Mouse (Mus musculus): ENCODE data around the gene Lmln. TPM values are rescaled to one million over a fixed set of nuclear protein-coding genes. Genes with fewer than 3 reads are reported as not detected.

Gene Lmln
- polyA plus RNA-seq, 1 experiment, result 11.4 TPM

DNA sequence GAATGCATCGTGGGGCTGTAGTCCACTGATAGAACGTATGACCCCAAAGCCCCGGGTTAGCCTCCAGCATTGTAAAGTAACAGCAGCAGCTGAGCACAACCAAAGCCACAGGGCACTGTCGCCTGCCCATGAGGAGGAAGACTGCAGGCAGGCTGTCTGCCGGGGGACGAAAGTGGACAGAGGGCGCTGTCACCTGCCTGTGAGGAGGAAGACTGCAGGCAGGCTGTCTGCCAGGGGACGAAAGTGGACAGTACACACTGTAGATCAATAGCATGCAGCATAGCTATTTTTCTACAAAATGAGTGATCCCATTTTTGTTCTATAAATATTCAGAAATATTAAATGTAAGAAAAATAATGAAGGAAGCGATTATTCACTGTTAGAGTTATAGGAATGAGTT is 2.3 kb downstream of the Lmln start:
- Histone ChIP-seq H3K4me1 (ENCODE audit: control insufficient read depth, insufficient read depth, low read length) (peaks cover 6% of the 10 kb centered on the region; the same call in 1 of the 2 replicates), H3K4me3 (ENCODE audit: insufficient read depth, low read length) (no peak overlapping the region), H3K27ac (ENCODE audit: insufficient read depth, low read length) (no peak overlapping the region)
- TF ChIP-seq CTCF (IDR thresholded peaks at IDR 0.05; ENCODE audit: extremely low read depth, insufficient read depth, low read length), result no peak
- no peak for TF ChIP-seq POLR2A (IDR thresholded peaks at IDR 0.05; ENCODE audit: extremely low read depth, insufficient read depth, low read length)

DNA sequence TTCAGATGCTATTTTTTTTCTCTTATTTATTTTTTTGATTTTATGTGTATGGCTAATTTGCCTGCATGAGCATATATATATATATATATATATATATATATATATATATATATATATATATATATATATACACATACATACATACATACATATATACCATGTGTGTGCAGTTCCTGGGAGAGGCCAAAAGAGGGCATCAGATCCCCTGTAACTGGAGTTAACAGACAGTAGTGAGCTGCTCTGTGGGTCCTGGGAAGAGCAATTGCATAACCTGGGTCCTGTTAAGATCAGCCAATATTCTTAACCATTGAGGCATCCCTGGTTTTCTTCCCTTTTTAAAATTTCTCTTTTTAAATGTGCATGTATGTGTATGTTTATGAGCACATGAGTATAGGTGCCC is 8.6 kb downstream of the Lmln start:
- H3K27ac ChIP-seq (ENCODE audit: insufficient read depth, low read length), result no peak overlapping the region
- H3K4me3 ChIP-seq (ENCODE audit: insufficient read depth, low read length), result no peak overlapping the region
- no peak for TF ChIP-seq CTCF (IDR thresholded peaks at IDR 0.05; ENCODE audit: extremely low read depth, insufficient read depth, low read length)
- TF ChIP-seq POLR2A (IDR thresholded peaks at IDR 0.05; ENCODE audit: extremely low read depth, insufficient read depth, low read length), result no peak
- no peaks in the 10 kb centered on the region for H3K4me1 ChIP-seq (ENCODE audit: control insufficient read depth, insufficient read depth, low read length)

DNA sequence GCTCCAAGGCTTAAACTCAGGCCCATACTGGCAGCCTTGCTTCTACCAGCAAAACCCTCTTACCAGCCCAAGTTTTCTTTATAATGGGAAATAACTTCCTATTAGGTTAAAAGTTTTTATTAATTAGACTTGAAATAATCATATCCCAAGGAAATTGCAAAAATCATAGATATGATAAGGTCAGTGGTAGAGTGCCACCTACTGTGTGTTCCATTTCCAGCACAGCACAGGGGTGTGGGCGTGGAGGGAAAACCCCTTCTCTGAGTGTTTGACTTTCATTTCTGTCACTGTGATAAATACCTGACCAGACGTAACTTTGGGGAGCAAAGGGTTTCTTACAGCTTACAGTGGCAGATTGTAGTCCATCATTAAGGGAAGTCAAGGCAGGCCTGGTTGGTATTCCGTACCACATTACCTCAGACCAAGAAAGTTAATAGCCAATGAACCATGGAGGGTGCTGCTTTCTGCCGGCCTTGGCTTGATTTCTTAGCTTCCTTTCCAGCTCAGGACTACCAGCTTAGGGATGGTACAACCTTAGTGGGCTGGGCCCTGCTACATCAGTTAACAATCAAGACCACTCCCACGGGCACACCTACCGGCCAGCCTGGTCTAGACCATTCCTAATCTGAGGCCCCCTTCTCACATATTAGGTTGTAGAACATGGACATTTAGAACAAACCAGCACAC is 10.7 kb downstream of the Lmln start:
- no peaks in the 10 kb centered on the region for H3K4me1 ChIP-seq (ENCODE audit: control insufficient read depth, insufficient read depth, low read length)
- H3K27ac ChIP-seq (ENCODE audit: insufficient read depth, low read length), result no peak overlapping the region
- TF ChIP-seq CTCF (IDR thresholded peaks at IDR 0.05; ENCODE audit: extremely low read depth, insufficient read depth, low read length), result no peak
- no peak for TF ChIP-seq POLR2A (IDR thresholded peaks at IDR 0.05; ENCODE audit: extremely low read depth, insufficient read depth, low read length)
- H3K4me3 ChIP-seq (ENCODE audit: insufficient read depth, low read length), result no peak overlapping the region

GRCm38 (mm10) chr16:33074967-33075366 is 12.6 kb downstream of the Lmln start:
- no peak overlapping the region for H3K27ac ChIP-seq (ENCODE audit: insufficient read depth, low read length)
- H3K4me1 ChIP-seq (ENCODE audit: control insufficient read depth, insufficient read depth, low read length), result peaks cover 2% of the 10 kb centered on the region; the same call in 1 of the 2 replicates
- no peak for TF ChIP-seq CTCF (IDR thresholded peaks at IDR 0.05; ENCODE audit: extremely low read depth, insufficient read depth, low read length)
- no peak for TF ChIP-seq POLR2A (IDR thresholded peaks at IDR 0.05; ENCODE audit: extremely low read depth, insufficient read depth, low read length)
- H3K4me3 ChIP-seq (ENCODE audit: insufficient read depth, low read length), result no peak overlapping the region

DNA sequence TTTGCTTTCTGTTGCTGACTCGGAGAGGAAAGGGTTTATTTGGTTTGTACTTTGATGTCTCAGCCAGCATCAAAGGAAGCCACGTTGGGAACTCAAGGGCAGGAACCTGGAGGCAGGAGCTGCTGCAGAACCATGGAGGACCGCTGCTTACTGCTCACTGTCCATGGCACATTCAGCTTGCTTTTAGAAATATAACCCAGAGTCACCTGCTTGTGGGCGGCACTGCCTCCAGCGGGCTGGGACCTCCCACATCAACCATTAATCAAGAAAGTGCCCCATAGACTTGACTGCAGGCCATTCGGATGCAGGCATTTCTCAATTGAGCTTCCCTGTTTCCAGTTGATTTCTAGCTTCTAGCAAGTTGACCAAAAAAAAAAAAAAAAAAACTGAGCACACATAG is 13.8 kb downstream of the Lmln start:
- H3K27ac ChIP-seq (ENCODE audit: insufficient read depth, low read length), result no peak overlapping the region
- H3K4me3 ChIP-seq (ENCODE audit: insufficient read depth, low read length), result no peak overlapping the region
- H3K4me1 ChIP-seq (ENCODE audit: control insufficient read depth, insufficient read depth, low read length), result peaks cover 2% of the 10 kb centered on the region; the same call in 1 of the 2 replicates
- TF ChIP-seq POLR2A (IDR thresholded peaks at IDR 0.05; ENCODE audit: extremely low read depth, insufficient read depth, low read length), result no peak
- TF ChIP-seq CTCF (IDR thresholded peaks at IDR 0.05; ENCODE audit: extremely low read depth, insufficient read depth, low read length), result no peak

DNA sequence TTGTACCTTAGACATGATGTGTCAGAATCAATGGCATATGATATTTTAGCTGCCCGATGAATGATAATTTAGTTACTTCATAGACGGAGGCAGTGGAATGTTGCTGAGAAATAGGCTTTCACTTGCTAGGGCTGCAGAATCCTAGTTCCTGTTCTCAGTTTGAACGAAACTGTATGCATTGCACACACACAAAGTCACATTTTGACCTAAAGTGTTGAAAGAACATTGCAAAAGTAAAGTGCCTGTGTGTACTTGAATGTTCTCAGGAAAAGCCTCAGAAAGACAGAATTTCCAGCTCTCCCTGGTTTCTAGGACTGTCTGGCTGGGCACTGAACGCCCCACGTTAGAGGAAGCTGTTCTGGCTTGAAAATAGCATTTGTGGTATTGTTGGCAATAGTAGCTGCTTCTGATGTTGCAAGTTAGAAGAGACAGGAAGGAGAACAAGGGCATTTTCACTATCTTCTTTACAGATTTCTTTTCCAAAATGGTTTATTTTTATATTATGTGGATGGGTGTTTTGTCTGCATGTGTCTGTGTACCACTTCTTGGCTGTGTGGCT is 14.8 kb downstream of the Lmln start:
- Histone ChIP-seq H3K27ac (ENCODE audit: insufficient read depth, low read length) (no peak overlapping the region), H3K4me1 (ENCODE audit: control insufficient read depth, insufficient read depth, low read length) (peaks cover 2% of the 10 kb centered on the region; the same call in 1 of the 2 replicates), H3K4me3 (ENCODE audit: insufficient read depth, low read length) (no peak overlapping the region)
- no peak for TF ChIP-seq POLR2A (IDR thresholded peaks at IDR 0.05; ENCODE audit: extremely low read depth, insufficient read depth, low read length)
- TF ChIP-seq CTCF (IDR thresholded peaks at IDR 0.05; ENCODE audit: extremely low read depth, insufficient read depth, low read length), result no peak

DNA sequence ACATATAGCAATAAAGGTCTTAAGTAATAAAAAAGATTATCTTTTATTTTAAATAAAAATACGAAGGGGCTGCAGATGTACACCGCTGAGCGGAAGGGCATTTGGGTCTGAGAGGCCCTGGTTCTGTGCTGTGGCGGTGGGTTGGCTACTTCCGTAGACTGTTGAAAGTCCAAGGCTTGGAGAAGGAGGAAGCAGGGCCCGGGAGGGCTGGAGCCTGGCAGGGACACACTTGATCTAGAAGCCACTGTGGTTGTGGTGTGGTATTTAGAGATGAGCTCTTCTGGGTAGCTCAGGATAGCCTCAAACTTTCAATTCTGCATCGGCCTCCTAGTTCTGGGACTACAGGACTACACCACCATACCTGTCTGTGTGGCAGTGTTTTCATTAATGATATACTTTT is 17.7 kb downstream of the Lmln start:
- Histone ChIP-seq H3K27ac (ENCODE audit: insufficient read depth, low read length) (no peak overlapping the region), H3K4me1 (ENCODE audit: control insufficient read depth, insufficient read depth, low read length) (peaks cover 2% of the 10 kb centered on the region; the same call in 1 of the 2 replicates), H3K4me3 (ENCODE audit: insufficient read depth, low read length) (no peak overlapping the region)
- TF ChIP-seq POLR2A (IDR thresholded peaks at IDR 0.05; ENCODE audit: extremely low read depth, insufficient read depth, low read length) (no peak), CTCF (IDR thresholded peaks at IDR 0.05; ENCODE audit: extremely low read depth, insufficient read depth, low read length) (no peak)

DNA sequence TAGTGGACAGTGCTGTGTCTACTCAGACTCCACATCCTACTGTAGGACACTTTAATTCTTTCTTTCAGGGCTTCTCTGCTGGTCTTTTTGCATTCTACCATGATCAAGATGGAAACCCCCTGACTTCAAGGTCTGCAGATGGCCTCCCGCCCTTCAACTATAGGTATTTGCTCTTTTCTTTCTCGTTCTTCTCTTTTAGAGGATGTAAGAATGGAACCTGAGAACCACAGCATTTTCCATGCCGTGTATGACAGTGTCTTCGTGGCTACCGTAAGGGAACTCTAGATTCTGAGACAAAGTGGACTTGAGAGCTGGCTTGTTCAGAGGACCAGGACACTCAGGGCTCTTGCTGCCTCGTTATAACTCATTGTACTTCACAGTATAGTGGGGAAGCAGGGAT is 20.6 kb downstream of the Lmln start:
- H3K4me3 ChIP-seq (ENCODE audit: insufficient read depth, low read length), result no peak overlapping the region
- no peak overlapping the region for H3K27ac ChIP-seq (ENCODE audit: insufficient read depth, low read length)
- TF ChIP-seq CTCF (IDR thresholded peaks at IDR 0.05; ENCODE audit: extremely low read depth, insufficient read depth, low read length) (no peak), POLR2A (IDR thresholded peaks at IDR 0.05; ENCODE audit: extremely low read depth, insufficient read depth, low read length) (no peak)
- H3K4me1 ChIP-seq (ENCODE audit: control insufficient read depth, insufficient read depth, low read length), result peaks cover 2% of the 10 kb centered on the region; the same call in 1 of the 2 replicates

DNA sequence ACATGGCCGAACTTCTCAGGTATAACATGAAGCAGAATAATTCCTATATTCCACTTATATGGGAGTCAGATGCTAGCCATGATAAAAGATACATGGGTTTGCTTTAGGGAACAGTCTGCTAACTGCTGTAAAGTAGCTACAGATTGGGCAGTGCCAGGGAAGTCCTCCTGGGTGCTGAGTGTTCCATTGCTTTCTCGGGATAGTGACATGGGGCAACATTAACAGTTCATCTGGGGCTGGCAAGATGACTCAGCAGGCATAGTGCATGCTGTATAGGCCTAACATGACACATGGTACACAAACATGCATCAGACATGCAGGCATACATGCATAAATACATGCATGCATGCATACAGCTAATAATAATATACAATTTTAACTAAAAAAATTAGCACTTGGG is 21.7 kb downstream of the Lmln start:
- H3K4me1 ChIP-seq (ENCODE audit: control insufficient read depth, insufficient read depth, low read length), result no peaks in the 10 kb centered on the region
- TF ChIP-seq CTCF (IDR thresholded peaks at IDR 0.05; ENCODE audit: extremely low read depth, insufficient read depth, low read length) (no peak), POLR2A (IDR thresholded peaks at IDR 0.05; ENCODE audit: extremely low read depth, insufficient read depth, low read length) (no peak)
- H3K27ac ChIP-seq (ENCODE audit: insufficient read depth, low read length), result no peak overlapping the region
- H3K4me3 ChIP-seq (ENCODE audit: insufficient read depth, low read length), result no peak overlapping the region

- Histone ChIP-seq H3K4me3 (ENCODE audit: insufficient read depth, low read length) (no peak overlapping the region), H3K27ac (ENCODE audit: insufficient read depth, low read length) (no peak overlapping the region), H3K4me1 (ENCODE audit: control insufficient read depth, insufficient read depth, low read length) (no peaks in the 10 kb centered on the region)
- no peak for TF ChIP-seq CTCF (IDR thresholded peaks at IDR 0.05; ENCODE audit: extremely low read depth, insufficient read depth, low read length)
Measured at GRCm38 (mm10) chr16:33085666-33086065, 23.3 kb downstream of the Lmln start.
